In the genomic region with DNA sequence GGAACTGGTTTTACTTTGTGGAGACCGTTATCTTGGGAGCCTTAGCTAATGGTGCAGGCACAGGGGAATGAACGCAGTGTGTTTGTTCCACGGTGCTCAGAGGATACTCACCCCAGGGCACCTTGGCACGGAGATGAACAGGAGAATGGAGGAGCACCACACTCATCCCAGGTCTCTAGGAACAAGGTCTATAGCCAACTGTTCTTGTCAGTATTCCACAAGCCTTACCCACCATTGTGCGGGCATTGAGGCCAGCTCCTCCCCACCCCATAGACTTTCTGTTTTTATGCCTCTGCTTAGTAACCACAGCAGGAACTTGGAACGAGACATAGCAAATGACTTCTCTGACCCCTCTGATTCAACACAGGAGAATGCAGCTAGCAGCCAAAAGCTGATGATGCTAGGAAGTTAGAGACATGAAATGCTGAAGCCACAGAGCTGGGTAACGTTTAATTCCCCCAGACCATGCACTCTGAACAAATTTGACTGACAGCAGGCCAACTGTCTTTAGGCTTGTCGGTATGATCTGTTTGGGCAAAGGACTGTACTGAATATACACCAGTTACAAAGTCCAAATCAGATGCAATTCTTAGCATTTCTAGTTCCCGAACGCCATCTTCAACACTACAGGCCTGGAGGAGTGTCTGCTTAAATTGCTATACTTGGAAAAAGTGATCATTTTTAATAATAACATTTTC, we compare ENCODE assay signal across 8 mouse cellular contexts.
A peak's percentile ranks its signal among the peaks of the same experiment; 100 is the strongest.
DNase-seq lines count a peak whose midpoint lies in the region; ATAC-seq lines count a peak whose summit lies in the region.

No protein-coding gene starts in this region.

- 79% methylated on average over 10 of the region's 10 CpGs for WGBS in midbrain, embryonic 11.5 days
- WGBS in midbrain, embryonic 10.5 days, result 83% methylated on average over 10 of the region's 10 CpGs
- WGBS in forebrain, embryonic 16.5 days, result 58% methylated on average over 10 of the region's 10 CpGs
- WGBS in hindbrain, embryonic 16.5 days, result 30% methylated on average over 10 of the region's 10 CpGs

- DNase-seq in midbrain, embryonic 11.5 days (ENCODE audit: low spot score, missing footprints), result no peak
- no peak for DNase-seq in midbrain, embryonic 10.5 days (ENCODE audit: low spot score)
- DNase-seq in left cerebral cortex, postnatal 4 days, result no peak
- DNase-seq in right cerebral cortex, adult 2 months (ENCODE audit: low spot score in 2 of 2), result no peak
- DNase-seq in thymus, postnatal 0 days (ENCODE audit: low spot score), result no peak

- no peak overlapping the region for H3K4me3 ChIP-seq in midbrain, embryonic 11.5 days (ENCODE audit: low read depth, low read length)
- no peak overlapping the region for H3K4me3 ChIP-seq in midbrain, embryonic 10.5 days
- H3K4me3 ChIP-seq in forebrain, embryonic 16.5 days (replicated peaks; ENCODE audit: low read length), result no peak overlapping the region
- no peak overlapping the region for H3K4me3 ChIP-seq in hindbrain, embryonic 16.5 days (ENCODE audit: low read length)

- ATAC-seq in midbrain, embryonic 11.5 days (ENCODE audit: low FRiP score), result peak; percentile 33; the same call in 1 of the 2 replicates
- peak; percentile 46 for ATAC-seq in forebrain, embryonic 16.5 days
- ATAC-seq in hindbrain, embryonic 16.5 days, result peak; percentile 74
- ATAC-seq in megakaryocyte progenitor cell, adult 5-6 weeks (replicated peaks; ENCODE audit: poor library complexity), result peak; percentile 39; the same call in 1 of the 2 replicates

- H3K9ac ChIP-seq in midbrain, embryonic 11.5 days (ENCODE audit: low read length), result no peak overlapping the region
- no peak overlapping the region for H3K9ac ChIP-seq in forebrain, embryonic 16.5 days (replicated peaks; ENCODE audit: low read depth, low read length)
- H3K9ac ChIP-seq in hindbrain, embryonic 16.5 days (ENCODE audit: low read depth, low read length), result no peak overlapping the region

- H3K9me3 ChIP-seq in midbrain, embryonic 11.5 days (ENCODE audit: control insufficient read depth, low read length), result no peaks in the 10 kb centered on the region
- no peaks in the 10 kb centered on the region for H3K9me3 ChIP-seq in midbrain, embryonic 10.5 days (replicated peaks)
- H3K9me3 ChIP-seq in forebrain, embryonic 16.5 days (ENCODE audit: control insufficient read depth, low read length), result no peaks in the 10 kb centered on the region
- H3K9me3 ChIP-seq in hindbrain, embryonic 16.5 days (ENCODE audit: control insufficient read depth, low read length), result no peaks in the 10 kb centered on the region

- no peaks in the 10 kb centered on the region for H3K27me3 ChIP-seq in midbrain, embryonic 11.5 days (ENCODE audit: control insufficient read depth, insufficient read depth, low read length)
- H3K27me3 ChIP-seq in midbrain, embryonic 10.5 days (ENCODE audit: low read depth, poor library complexity, severe bottlenecking), result no peaks in the 10 kb centered on the region
- H3K27me3 ChIP-seq in forebrain, embryonic 16.5 days (replicated peaks; ENCODE audit: control insufficient read depth, insufficient read depth, low read length), result no peaks in the 10 kb centered on the region
- H3K27me3 ChIP-seq in hindbrain, embryonic 16.5 days (replicated peaks; ENCODE audit: control insufficient read depth, insufficient read depth, low read length), result no peaks in the 10 kb centered on the region

- no peak overlapping the region for H3K4me2 ChIP-seq in midbrain, embryonic 11.5 days
- no peak overlapping the region for H3K4me2 ChIP-seq in forebrain, embryonic 16.5 days (ENCODE audit: low read length)
- peak overlapping the region; percentile 44 for H3K4me2 ChIP-seq in hindbrain, embryonic 16.5 days (ENCODE audit: low read length)

- no peaks in the 10 kb centered on the region for H3K36me3 ChIP-seq in midbrain, embryonic 11.5 days (ENCODE audit: control insufficient read depth, insufficient read depth, low read length)
- H3K36me3 ChIP-seq in midbrain, embryonic 10.5 days, result no peaks in the 10 kb centered on the region
- no peaks in the 10 kb centered on the region for H3K36me3 ChIP-seq in forebrain, embryonic 16.5 days (ENCODE audit: control insufficient read depth, insufficient read depth)
- no peaks in the 10 kb centered on the region for H3K36me3 ChIP-seq in hindbrain, embryonic 16.5 days (ENCODE audit: control insufficient read depth, insufficient read depth, low read length)

- intact Hi-C loops in left cerebral cortex, postnatal 4 days (cut with DNase I), result loop anchor here (10.0 kb wide), 1 partner anchor 218 kb away; no protein-coding TSS in a partner anchor

- H3K27ac ChIP-seq in midbrain, embryonic 11.5 days (ENCODE audit: low read depth, low read length), result no peak overlapping the region
- H3K27ac ChIP-seq in midbrain, embryonic 10.5 days (replicated peaks), result no peak overlapping the region
- H3K27ac ChIP-seq in forebrain, embryonic 16.5 days (ENCODE audit: low read length), result no peak overlapping the region
- H3K27ac ChIP-seq in hindbrain, embryonic 16.5 days (ENCODE audit: low read depth, low read length), result no peak overlapping the region; the same call in 1 of the 2 replicates

- no peaks in the 10 kb centered on the region for H3K4me1 ChIP-seq in midbrain, embryonic 11.5 days (ENCODE audit: control insufficient read depth, insufficient read depth, low read length)
- no peaks in the 10 kb centered on the region for H3K4me1 ChIP-seq in midbrain, embryonic 10.5 days
- peaks cover 8% of the 10 kb centered on the region for H3K4me1 ChIP-seq in forebrain, embryonic 16.5 days (replicated peaks; ENCODE audit: control insufficient read depth, insufficient read depth, low read length)
- peaks cover 5% of the 10 kb centered on the region; the same call in 1 of the 2 replicates for H3K4me1 ChIP-seq in hindbrain, embryonic 16.5 days (ENCODE audit: control insufficient read depth, insufficient read depth, low read depth, low read length)
